Mouse (Mus musculus) adipose tissue, adult 10 weeks (tissue): ENCODE results near the gene Tmem211. TPM values are rescaled to one million over a fixed set of nuclear protein-coding genes. Genes with fewer than 3 reads are reported as not detected.

Experiments
- polyA plus RNA-seq: library from polyadenylated mRNA; stranded (reverse); fragments of 350-450 nt; fragmentation: Illumina TruSeq; extraction: RNeasy Lipid Tissue Mini Kit (QIAGEN cat#74804); gene quantifications from one replicate; pipeline ENCODE4 v1.2.3, GENCODE M21; 2014; ENCODE audit warnings: low read depth, low replicate concordance

Tmem211 gene
- polyA plus RNA-seq: not detected

DNA sequence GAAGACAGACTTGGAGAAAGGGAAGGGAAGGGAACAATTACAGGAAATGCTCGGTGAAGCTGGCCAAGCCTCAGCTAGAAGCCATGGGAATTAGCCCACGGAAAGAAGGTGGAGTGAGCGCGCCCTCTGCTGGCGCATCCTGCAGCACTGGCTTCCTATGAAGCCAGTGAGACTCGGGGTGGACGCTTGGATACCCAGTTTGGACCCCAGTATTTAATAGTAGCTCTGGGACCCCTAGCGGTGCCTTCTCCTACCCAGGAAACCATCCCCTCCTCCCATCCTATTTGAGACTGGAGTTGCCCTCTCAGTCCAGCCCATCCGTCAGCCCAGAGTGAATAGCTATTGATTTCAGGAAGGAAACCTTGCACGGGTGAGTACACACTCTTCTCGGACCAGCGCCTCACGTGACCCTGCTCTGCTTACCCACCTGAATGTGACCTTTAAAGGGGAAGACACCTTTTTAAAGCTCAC is at the start of gene Tmem211:
Gene Tmem211 (plus strand): TSS at position 278 of the 471 bp plus-strand sequence.

DNA sequence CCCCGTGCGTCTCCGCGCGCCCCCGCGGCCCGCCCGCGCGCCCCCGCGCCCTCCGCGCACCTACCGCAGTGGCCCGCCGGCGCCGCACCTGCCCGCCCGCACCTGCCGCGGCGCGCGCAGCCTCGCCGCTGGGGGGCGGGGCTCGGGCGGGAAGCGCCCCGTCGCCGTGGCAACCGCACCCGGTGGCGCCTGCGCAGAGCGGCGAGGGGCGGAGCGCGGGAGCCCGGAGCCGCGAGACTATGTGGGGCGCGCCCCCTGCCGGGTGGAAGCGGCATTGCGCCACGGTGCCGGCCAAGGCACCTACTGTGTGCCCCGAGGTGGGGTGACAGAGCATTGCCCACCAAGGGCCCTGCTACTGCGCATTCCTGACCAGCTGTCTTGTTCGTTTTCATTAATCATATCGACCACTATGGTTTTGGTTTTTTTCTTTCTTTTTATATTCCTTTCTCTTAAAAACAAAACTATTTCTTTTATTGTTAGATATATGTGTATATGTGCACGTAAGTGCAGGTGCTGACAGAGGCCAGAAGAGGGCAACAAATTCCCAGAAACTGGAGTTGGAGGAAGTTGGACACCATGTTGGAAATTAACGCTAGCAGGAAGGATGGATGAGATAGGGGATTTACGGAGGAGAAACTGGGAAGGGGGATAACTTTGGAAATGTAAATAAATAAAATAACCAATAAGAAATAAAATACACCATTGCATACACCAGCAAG is 5.4 kb upstream of the Tmem211 start, which contains the start of gene 2900026A02Rik:
Gene 2900026A02Rik (minus strand): TSS at position 90 of the 719 bp plus-strand sequence.

Other genes starting within 250 kb of the Tmem211 start
- gene Grk3, start 211.1 kb upstream of the Tmem211 start, polyA plus RNA-seq: 11.4 TPM
- not detected for gene Crybb2, start 156.8 kb upstream of the Tmem211 start, polyA plus RNA-seq
- gene Crybb3, start 145.3 kb upstream of the Tmem211 start, polyA plus RNA-seq: 2.4 TPM
- gene 2900026A02Rik, start 5.7 kb upstream of the Tmem211 start, polyA plus RNA-seq: 19.1 TPM
- gene Sgsm1, start 83.9 kb downstream of the Tmem211 start, polyA plus RNA-seq: 5.6 TPM
- gene Aym1, start 130.4 kb downstream of the Tmem211 start, polyA plus RNA-seq: not detected